Mouse (Mus musculus) spleen, adult 12 weeks (tissue): Measurements from ENCODE around the gene C2cd5.

Experiments used
- DNase-seq: peaks from one replicate; pipeline ENCODE4 v3.0.0; 2022; ENCODE audit warnings: low spot score

C2cd5 gene

DNA sequence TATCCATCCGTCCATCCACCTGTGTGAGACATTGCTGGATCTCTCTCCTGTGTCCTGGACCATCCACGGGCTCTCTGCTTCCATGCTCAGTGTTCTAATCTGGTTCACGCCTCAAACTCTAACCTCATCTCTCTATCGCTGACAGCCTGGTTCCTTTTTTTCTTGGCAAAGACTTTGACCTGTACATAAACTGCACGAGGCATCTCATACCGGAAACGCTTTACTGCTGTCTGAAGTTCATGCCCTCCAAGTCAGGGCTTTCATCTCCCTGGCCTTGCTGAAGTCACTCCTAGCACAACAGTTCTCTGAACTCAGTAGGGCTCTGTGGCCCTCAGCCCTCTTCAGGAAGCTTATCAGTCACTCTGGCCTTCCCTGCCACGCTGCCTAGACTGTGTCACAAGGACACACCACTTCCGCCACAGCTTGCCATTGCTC lies 15.1 kb upstream of the C2cd5 start:
- peak; percentile 31 for DNase-seq

DNA sequence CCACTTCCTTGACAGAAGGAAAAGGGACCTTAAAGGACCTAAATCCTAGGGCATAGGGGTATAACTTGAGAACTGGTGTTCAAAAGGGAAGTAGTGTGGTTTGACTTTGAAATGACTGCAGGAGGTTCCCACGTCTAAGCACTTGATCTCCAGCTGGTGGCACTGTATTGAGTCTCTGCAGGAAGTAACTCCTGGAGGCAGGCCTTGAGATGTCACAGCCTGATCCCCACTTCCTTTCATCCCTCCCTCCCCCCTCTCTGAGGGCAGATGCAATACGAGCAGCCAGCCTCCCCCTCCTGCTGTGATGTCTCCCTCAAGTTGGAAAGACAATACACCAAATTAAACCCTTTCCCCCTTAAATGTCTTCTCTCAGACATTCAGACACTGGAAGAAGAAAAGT lies 14.6 kb upstream of the C2cd5 start:
- DNase-seq = peak; percentile 23

DNA sequence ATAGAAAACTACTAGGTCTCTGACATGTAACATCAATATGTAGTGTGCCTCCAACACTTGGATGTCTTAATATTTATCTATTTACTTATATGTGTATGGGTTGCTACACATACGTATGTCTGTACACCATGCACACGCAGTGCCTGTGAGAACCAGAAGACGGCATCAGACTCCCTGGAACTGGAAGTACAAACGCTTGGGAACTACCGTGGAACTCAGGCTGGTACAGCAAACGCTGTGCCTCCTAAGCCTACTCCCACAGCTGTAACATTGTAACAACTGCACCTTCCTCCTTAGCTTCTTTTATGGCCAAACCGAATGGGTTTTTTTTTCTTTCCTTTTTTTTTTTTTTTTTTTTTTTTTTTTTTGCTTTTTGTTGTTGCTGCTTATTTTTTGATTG lies 10.4 kb upstream of the C2cd5 start:
- no peak for DNase-seq

DNA sequence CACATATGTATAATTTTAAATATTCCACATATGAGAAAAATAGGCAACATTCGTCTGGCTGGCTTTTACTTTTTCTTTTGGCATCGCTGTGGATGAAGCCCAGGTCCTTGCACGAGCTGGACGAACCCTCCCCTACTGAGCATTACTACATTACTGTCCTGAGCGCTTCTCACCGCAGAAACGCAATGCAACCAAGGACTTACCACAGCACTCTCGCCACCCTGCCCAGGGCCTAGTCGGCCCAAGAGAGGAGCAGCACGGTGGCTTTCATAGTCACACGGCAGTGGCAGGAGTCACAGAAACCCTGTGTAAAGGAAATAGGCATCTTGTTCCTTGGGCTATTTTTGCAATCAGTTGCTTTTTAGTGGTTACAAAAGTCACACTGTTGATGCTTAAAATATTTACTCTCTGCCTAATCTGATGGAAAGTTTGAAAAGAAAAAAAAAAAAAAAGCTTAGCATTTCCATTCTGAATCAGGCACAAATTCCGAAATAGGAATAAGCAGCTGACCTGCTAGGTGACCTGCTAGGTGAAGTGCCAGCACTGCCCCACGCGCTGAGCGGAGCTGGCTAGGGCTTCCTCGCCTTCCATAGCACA lies 9.8 kb upstream of the C2cd5 start:
- no peak for DNase-seq

DNA sequence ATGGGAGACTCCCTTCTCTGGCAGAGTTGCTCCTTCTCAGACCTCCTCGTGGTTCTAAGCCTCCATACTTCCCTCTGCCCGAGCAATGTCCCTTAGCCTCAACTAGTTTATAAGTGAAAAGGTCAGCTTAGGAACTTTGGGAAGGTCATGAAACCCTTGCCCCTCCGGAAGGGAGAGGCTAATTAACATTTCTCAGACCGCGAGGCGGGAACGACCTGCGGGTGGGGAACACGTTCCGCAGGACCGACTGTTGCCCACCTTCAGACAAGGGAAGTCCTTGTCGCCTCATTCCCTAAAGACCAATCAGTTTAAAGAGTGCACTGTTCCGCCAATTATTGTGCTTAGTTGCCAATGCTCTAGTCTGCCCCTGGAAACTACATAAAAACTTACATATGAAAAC lies 8.1 kb upstream of the C2cd5 start:
- DNase-seq = no peak

DNA sequence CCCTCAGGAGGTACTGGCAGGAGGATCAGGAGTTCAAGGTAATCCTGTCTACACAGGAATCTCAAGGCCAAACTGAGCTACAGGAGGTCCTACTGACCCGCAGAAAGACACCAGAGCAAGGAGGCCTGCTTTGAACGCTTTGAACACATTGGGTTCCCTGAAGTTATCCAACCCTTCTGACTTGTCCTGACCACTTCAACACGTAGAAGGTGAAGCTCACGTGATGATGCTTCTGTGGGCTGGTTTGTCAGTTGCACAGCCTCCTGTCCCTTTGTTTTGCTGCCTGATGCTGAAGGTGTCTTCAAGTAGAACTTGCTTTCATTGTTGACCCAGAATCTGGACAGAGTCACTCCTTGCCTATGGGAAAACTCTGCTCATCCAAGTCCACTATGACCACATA lies 7.7 kb upstream of the C2cd5 start:
- no peak for DNase-seq

DNA sequence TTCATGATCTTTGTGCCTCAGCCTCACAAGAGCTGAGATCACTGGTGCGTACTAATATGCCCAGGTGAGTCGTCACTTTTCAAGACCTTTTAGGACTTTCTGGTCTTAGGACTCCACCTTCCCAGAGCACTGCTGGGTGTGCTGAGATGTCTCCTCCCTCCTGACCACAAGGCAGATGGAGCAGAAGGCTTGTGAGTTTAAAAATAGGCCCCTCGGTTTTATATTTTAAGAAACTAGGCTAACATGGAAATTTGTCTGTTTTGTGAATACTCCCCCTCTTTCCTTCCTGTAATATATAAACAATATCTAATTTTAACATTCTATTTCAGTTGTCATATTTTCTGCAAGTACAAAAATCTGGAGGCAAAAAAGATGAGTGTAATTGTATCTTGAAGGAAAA lies 5.8 kb upstream of the C2cd5 start:
- DNase-seq = no peak

DNA sequence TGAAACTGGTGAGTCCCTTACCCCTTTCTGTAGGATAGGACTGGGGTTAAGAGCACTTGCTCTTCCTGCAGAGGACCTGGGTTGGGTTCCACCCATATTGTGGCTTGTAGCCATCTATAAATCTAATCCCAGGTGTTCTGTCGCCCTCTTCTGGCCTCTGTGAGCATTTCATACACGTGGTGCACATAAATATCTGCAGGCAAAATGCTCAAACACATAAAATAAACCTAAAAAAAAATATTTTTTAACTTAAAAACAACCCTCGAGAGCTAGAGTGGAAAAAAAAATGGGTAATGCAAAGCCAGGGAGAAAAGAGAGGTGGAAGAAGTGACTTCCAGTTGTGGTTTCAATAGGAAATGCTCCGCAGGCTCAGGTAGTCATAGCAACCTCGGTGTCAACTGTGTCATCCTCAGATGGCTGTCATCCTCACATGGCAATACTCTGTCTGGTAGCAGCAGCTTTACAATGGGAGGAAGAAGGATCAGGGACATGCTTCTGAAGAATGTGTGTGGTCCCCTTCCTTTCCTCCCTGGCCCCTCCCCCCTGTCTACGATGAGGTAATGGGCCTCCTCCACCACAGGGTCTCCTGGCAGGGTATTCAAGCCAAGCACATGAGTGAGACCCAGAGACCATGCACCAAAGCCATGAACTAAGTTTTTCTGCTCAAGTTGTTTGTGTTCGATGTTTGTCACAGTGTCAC lies 4.2 kb upstream of the C2cd5 start:
- DNase-seq = no peak

DNA sequence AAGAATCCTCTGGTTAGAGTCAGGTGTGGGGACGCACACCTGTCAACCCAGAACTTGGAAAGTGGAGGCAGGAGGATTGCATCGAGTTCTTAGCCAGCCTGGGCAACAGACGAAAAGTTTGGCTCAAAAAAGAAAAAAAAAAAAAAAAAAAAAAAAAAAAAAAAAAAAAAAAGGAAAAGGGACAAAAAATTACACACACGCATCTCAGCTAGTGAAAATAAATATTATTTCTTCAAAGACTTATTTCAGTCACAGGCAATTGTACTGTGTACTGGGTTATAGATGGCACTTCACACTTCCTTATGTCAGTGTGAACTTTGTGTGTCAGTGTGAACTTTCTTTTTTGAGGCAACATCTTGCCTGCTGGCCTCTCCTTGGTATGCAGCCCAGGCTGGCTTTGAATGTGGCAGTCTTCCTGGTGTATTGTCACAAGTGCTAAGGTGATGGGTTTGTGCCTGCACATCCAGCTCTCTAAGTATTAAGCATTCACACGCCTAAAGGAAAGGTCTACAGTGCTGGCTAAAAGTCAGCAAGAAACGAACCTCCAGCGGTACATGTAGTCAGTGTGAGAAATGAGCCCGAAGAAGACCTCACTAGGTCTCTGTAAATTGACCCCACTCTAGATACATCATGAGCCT lies 656 bp upstream of the C2cd5 start:
- DNase-seq = no peak

DNA sequence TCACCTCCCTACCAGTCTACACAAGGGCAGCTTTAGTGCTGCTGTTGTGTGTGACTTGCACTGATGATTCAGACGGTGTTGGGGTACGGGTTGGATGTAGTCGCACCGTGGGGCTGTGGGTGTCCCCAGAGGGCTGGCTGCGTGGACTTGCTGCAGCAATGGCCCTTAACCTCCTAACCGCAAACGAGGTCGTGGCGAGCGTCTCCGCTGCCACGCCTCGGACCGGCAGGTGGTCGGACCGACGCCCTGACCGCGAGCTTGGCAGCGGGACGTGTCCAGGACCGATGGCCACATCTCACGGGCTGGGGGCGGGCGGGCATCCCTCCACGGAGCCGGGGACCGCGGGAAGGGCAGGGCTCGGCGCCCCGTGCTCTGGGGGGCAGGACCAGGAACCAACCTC lies 660 bp downstream of the C2cd5 start:
- DNase-seq = peak; percentile 56

DNA sequence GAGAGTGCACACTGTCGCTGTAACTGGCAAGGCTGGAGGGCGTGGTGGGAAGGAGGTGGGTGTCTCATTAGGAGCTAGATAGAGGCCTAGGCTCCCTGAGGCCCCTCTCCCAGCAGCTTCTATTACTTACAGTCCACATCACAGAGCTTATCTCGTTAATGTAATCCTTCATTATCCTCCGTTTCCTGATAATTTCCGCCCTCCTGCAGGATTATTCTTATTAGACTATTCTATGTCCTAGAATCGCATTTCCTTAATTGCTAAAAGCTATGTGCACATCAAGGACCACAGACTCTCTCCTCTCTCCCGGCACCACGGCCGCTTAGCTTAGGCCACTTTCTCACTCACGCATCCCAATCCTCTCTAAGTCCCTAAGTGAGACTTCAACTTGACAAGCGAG lies 4.8 kb downstream of the C2cd5 start:
- no peak for DNase-seq

DNA sequence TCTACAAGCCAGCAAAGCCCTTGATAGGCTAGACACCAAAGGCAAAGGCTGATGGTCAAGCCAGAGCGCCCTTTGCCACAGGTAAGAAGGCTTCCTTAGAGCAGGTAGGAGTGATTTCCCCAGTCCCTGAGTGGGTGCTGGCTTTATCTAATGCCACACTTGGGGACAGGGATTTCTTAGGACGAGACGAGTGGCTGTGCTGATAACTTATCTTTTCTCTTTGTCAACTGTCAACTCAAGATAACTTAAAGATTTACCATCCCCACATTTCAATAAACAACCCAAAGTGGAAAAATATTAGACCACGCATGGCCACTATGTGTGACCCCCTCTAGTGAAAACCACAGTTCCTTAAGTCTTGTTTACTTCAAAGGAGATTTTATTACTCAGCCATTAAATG lies 7.1 kb downstream of the C2cd5 start:
- DNase-seq = no peak

DNA sequence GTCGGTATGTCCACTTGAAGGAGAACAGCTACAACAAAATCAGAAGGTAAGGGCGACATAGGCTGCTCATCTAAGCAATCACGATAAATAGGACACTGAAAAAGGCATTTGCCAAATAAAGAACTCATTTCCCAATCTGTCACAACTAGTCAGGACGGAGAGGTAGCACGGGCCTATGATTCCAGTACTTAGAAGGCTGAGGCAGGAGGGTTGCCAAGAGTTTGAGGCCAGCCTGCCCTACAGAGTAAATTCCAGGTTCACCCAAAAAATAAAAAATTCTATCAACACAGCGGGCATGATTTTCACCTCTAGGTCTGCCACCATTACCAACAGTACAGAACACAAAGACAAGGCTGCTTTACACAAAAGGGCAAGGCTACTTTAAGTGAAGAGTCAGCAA lies 8.9 kb downstream of the C2cd5 start:
- DNase-seq = no peak

DNA sequence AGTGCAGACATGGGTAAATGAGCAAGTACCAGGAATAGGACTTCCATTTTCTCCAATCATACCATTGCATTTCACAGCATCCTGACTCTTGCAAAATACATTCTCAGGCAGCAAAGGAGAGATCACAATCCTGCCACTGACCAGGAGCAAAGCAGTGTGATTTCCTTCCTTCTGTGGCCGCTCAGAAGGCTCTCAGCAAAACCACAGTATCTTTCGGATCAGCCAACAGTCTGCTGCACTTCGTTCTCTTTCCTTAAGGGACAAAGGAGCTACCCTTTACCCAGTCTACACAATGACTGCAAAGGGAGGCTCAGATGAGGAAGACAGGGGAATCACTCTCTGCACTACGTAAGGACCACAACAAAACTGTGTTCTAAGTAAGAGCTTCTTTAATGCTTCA lies 12.6 kb downstream of the C2cd5 start:
- DNase-seq = no peak

DNA sequence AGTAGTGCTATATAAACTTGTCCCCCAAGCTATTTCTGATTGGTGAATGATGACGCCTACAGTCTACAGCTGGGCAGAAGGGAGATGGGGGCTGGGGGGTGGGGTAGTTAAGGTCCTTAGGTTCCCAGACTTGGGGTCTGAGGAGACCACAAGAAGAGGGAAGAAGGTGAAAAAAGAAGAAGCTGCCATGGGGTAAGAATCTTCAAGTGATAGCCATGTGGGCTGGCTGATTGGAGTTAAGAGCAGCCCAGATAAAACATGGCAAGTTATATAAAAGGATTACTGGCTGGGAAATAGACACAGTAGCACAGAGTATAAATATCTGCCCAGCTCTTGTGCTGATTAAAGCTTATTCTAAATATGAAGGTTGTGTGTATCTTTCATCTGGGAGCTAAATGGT lies 14.0 kb downstream of the C2cd5 start:
- no peak for DNase-seq

DNA sequence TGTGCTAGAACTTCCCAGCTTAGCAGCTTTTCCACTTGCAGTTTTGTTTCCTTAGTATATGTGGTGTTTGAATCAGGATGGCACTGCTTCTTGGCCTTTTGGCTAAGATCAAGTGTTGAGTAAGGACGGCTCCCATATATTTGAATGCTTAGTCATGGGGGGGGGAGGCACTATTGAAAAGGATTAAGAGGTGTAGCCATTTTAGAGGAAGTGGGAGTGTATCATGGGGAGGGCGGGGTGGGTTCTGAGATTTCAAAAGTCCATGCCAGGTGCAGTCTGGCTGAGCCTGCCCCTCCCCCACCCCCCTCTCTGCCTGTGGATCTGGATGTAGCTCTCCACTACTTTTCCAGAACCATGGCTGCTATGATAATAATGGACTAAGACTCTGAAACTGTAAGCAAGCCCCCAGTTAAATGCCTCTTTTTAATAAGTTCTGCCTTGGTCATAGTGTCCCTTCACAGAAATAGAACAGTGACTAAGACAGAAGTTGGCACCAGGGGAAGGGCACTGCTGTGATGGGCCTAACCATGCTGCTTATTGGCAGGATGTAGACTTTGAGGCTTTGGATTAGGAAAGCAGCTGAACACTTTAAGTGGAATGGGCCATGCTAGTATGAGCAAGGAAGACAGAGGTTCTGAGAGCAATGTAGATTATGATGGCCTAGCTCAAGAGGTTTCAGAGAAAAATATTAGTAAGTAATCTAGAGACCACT lies 15.5 kb downstream of the C2cd5 start:
- no peak for DNase-seq

DNA sequence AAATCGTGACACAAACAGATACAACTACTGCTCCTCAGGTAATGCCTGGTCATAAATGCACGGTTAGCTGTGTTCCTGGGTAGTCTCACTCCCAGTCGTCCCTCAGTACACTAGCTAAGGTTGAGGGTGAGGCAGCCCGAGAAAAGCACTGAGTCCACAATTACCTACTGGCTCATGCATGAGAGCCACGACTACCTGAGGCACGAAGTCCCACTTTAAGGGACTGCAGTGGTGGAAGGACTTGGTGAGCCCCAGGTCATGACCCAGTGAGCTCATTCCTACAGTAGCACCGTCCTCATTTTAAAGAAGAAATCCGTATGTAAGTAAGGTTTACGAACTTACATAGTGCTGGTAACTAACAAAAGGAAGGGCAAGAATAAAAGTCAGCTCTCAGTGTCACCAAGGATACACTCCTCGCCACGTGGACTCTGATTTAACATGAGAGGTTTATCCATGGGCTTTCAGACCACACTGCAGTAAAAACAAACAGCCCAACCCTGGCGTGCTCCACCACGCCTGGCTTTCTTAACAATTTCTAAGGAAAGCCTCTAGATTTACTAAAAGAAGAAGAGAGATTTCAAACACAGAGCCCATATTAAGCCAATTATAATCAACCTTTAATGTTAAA lies 18.3 kb downstream of the C2cd5 start:
- DNase-seq = no peak

DNA sequence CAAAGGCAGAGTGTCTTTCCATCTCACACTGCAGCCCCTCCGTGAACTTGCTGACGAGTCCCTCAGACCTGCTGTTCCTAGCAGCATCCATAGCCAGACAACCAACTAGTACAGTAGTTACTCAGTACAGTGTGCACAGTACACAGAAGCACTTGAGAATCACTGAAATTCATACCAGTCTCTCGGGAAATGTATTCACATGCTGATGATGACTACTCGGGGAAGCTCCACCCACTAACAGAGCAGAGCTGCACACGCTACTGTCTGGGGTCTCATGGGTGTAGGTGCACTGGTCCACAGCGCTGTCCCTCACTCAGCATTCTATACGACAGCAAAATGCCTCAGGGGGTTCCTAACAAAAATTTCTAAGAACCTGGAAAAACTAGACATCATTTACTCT lies 19.2 kb downstream of the C2cd5 start:
- no peak for DNase-seq

DNA sequence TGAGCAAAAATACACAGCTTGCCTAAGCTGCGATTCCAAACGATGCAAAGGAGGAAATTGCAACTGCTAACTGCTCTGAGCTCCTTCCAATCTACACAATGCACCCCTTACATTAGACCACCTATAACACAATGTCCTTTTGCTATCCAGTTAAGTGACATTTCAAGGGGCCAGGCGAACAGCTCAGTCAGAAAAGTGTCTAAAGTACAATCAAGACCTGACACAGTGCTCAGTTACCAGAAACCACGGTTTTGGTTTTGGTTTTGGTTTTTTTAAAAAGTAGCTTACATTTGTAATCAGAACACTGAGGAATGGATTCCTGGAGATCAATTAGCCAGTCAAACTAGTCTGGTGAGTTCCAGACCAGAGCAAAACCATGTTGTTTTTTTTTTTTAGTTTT lies 20.8 kb downstream of the C2cd5 start:
- no peak for DNase-seq

DNA sequence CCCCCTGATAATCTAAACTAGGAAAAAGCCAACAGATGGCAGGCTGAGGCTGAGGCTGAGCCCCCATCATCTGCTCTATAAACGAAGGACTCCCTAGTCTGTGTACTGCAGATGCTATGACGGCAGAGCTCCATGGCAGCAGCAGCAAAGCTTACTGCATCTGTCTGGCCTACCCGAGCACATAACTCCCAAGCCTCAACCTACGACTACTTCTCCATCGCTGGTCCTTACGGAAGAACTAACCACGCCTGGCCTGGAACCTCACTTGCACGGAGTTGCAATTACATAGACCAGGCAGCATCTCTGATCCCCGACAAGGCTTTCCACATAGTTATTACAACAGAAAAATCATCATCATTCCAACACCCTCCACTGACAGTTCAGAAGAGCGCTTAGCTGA lies 23.5 kb downstream of the C2cd5 start:
- no peak for DNase-seq

DNA sequence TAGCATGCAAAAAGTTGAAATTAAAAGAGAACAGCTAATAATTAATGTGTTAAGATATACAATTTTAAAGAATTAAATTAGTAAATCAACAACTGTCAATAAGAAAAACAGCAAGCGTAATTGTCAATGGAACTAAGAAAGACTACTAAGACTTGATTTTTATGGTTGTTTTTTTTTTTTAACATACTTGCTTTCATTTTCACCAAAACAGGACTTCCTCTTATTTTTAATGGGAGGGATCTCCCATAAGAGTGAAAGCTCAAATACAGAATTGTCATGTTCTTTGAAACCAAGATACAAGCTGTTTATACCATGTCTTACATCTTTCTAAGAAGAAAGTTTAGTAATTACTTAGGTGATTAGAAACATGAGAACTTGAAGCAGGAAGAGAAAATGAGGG lies 26.0 kb downstream of the C2cd5 start:
- no peak for DNase-seq

DNA sequence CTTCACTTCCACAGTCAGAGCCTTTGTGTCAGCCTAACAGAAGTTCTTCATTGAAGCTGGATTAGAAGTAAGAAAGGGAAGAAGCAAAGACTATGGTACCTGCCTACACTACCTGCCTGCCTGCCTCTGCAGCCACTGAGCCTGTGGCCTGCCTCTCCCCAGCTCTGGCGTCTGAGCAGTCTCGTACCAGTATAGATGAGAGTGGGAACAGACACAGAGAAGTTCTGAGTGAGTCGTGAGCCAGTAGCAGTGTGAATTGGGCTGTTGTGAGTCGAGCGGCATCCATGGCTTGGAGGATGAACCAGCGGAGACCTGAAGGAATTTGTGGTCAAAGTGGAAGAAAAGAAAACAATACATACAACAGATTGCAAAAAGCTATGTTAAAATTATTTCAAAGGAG lies 26.5 kb downstream of the C2cd5 start:
- no peak for DNase-seq
